Mouse (Mus musculus) forebrain, embryonic 16.5 days (tissue): ENCODE measurements at regions not wholly inside any gene's neighbourhood (a gene's known extent, or its start where the extent isn't known, plus 50 kb on each side); places are given as distances from the start of the nearest gene placed in this dataset.

Source experiments
- ATAC-seq: fragments of 200-750 bp; cut with Nextera tagmentation; 2 replicates; pipeline ENCODE4 v1.8.0; 2017; ENCODE audit warnings: mild to moderate bottlenecking, moderate library complexity
- H3K27ac ChIP-seq: fragments of 300-500 bp; sonication (generic); 2 replicates; pipeline ENCODE4 v1.5.1; 2014; ENCODE audit warnings: low read length, control low read depth
- H3K27me3 ChIP-seq: fragments of 300-500 bp; sonication (generic); replicated peaks from 2 replicates; pipeline ENCODE4 v1.6.1; 2014; ENCODE audit warnings: low read length; ENCODE audit not compliant: control insufficient read depth, insufficient read depth
- H3K36me3 ChIP-seq: fragments of 300-500 bp; sonication (generic); 2 replicates; pipeline ENCODE4 v1.6.1; 2014; ENCODE audit not compliant: control insufficient read depth, insufficient read depth
- H3K4me1 ChIP-seq: fragments of 300-500 bp; sonication (generic); replicated peaks from 2 replicates; pipeline ENCODE4 v1.6.1; 2014; ENCODE audit warnings: low read length; ENCODE audit not compliant: control insufficient read depth, insufficient read depth
- H3K4me2 ChIP-seq: fragments of 300-500 bp; sonication (generic); 2 replicates; pipeline ENCODE4 v1.6.1; 2014; ENCODE audit warnings: mild to moderate bottlenecking, low read length, control low read depth
- H3K4me3 ChIP-seq: fragments of 300-500 bp; sonication (generic); replicated peaks from 2 replicates; pipeline ENCODE4 v1.5.1; 2014; ENCODE audit warnings: mild to moderate bottlenecking, low read length, control low read depth
- H3K9ac ChIP-seq: fragments of 300-500 bp; sonication (generic); replicated peaks from 2 replicates; pipeline ENCODE4 v1.6.1; 2014; ENCODE audit warnings: low read depth, low read length, control low read depth
- H3K9me3 ChIP-seq: fragments of 300-500 bp; sonication (generic); 2 replicates; pipeline ENCODE4 v1.6.1; 2016; ENCODE audit warnings: low read length; ENCODE audit not compliant: control insufficient read depth
- WGBS: fragments of 180-500 bp; shearing (Covaris S2); extraction: QIAGEN DNeasy Blood & Tissue Kit; methylation state at CpG from one replicate; pipeline ENCODE4 v1.1.7; 2014; 5-methylcytosine and 5-hydroxymethylcytosine counted together

DNA sequence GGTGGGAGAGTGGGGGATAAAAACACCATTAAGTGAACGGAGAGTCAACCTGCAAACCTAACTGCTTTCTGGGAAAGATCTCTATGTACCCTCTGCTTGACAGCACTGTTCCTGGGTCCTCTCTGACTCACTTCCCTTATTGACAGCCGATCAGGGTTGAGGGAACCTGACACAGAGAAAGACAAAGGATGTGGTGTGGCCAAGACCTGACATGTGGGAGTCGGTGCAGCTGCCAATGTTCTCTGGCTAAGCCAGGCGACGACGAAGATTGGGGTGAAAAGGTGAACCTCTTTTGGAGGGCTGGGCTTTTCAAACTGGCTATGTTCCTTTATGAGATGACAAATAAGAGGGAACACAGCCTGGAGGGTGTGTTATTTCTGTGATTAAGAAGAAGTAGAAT lies 318.6 kb upstream of the Usp25 start:
- ATAC-seq = no peak
- Histone ChIP-seq H3K4me1 (no peaks in the 10 kb centered on the region), H3K4me3 (no peak overlapping the region), H3K36me3 (no peaks in the 10 kb centered on the region), H3K4me2 (no peak overlapping the region), H3K27ac (no peak overlapping the region), H3K9ac (no peak overlapping the region), H3K27me3 (no peaks in the 10 kb centered on the region), H3K9me3 (no peaks in the 10 kb centered on the region)
- 50% methylated on average over 6 of the region's 6 CpGs for WGBS

DNA sequence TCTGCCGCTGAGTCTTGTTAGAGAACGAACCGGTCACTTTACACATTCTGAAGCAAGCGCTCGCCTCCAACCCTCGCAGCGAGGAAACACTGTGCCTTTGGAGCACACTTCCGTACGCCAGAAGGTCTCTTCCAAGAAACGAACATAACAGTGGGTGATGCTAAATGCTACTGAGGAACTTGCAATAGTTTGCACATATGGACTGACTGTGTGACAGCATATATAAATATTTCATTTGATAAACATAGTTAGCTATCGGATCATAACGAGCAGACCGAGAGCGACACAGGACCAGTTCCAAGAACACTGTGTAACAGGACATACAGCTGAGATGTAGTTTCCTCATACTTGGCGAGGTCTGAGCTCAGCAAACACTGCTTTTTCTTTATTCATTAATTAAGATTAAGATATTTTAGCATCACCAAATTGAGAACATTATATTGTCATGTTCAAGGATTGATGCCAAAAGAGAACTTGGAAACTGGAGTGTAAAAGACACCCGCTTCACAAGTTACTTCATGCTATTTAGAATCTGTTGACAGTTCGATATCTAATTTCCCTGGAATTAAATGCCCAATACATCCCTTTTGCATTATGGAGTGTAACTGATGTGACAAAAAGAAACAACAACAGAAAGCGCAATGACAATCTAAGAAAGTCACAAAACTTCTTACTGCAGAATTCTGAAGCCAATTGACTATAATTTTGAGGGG lies 314.3 kb upstream of the Nrip1 start:
- 64% methylated on average over 18 of the region's 18 CpGs for WGBS
- Histone ChIP-seq H3K36me3 (no peaks in the 10 kb centered on the region), H3K27me3 (no peaks in the 10 kb centered on the region), H3K4me2 (no peak overlapping the region), H3K9me3 (no peaks in the 10 kb centered on the region), H3K9ac (no peak overlapping the region), H3K4me1 (peaks cover 3% of the 10 kb centered on the region; the same call in 1 of the 2 replicates), H3K4me3 (no peak overlapping the region), H3K27ac (no peak overlapping the region)
- peak; percentile 85 for ATAC-seq

DNA sequence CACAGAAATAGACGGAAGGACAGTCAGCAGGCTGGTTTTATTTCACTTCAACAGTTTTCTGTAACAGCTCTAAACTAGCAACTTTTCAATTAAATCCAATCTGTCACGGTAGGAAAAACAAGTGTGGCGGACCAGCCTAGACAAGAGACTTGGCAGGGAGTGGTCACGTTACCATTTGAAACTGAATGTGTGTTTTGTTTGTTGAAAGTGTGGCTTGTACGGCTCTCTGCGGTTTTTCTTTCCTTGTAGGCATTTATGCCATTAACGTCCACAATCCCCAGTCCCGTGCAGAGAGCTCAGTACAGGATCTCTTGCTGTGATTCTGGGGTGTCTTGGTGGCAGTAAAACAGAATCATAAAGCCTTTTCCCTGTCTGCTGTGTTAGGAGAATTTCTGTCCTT lies 311.9 kb upstream of the Nrip1 start:
- H3K4me3 ChIP-seq = no peak overlapping the region
- H3K36me3 ChIP-seq = no peaks in the 10 kb centered on the region
- H3K4me1 ChIP-seq = peaks cover 3% of the 10 kb centered on the region; the same call in 1 of the 2 replicates
- no peak overlapping the region for H3K27ac ChIP-seq
- no peaks in the 10 kb centered on the region for H3K27me3 ChIP-seq
- H3K4me2 ChIP-seq = 0 out of 2 replicates have a peak overlapping the region, but pooled peaks have one; percentile 15
- no peak overlapping the region for H3K9ac ChIP-seq
- ATAC-seq = peak; percentile 67
- 18% methylated on average over 8 of the region's 8 CpGs for WGBS
- H3K9me3 ChIP-seq = no peaks in the 10 kb centered on the region

DNA sequence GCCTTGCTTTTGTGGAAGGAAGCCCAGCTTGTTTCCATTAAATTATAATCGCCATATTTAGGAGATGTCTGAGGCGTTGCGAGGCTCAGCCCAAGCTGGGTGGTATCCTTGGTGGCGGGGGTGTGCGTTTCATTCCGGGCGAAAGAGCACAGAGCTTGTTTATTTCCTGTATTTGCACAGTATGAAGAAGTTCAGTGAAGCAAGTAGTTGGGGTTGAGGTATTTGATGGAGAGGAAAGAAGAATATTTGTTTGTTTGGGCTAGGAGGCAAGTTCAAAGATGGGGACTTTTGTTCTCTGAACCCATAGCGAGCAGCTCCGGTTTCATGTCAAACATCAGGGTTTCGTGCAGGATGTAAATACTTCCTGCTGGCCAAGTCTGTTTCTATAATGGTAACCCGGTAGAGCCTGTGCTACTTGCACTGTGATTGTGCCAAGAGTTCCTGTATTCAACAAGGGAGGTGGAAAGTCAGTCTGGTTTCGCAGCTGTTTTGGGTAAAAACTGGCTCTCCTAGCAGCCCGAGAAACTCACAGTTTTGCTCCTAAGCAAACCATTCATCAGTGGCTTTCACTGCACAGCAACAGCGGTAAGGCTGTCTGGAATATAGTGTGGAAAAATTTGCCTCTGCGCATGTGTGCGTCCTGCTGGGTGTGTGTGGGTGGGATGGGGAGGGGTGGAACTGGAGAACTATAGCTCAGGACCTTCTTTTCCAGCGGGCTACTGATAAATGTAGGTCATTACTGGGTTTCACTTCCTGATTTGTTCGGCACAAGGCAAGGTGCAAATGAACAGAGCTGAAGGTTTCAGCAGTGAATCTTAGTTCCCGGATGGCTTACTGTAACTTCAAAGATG lies 306.7 kb upstream of the Nrip1 start:
- H3K27ac ChIP-seq = 0 out of 2 replicates have a peak overlapping the region, but pooled peaks have one; percentile 15
- no peaks in the 10 kb centered on the region for H3K4me1 ChIP-seq
- H3K9me3 ChIP-seq = no peaks in the 10 kb centered on the region
- H3K4me3 ChIP-seq = no peak overlapping the region
- no peak overlapping the region for H3K4me2 ChIP-seq
- no peaks in the 10 kb centered on the region for H3K27me3 ChIP-seq
- WGBS = 77% methylated on average over 19 of the region's 19 CpGs
- ATAC-seq = no peak
- H3K36me3 ChIP-seq = no peaks in the 10 kb centered on the region
- no peak overlapping the region for H3K9ac ChIP-seq

DNA sequence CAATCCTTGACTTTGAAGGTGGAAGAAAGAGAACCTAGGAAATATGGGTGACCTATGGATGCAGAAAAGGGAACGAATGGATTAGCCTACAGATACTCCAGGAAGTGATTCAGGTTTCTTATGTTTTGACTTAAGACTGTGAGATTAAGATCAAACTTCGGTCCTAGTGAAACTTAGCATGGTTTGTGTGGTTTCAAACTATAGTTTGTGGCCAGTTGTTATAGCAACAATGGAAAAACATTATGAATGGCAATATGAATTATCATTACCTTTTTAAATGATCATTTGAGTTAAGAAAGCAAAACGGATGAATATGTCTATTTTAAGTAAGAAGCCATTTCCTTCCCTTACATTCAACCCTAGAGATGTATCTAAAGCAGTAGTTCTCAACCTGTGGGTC lies 305.3 kb upstream of the Nrip1 start:
- no peak overlapping the region for H3K4me3 ChIP-seq
- H3K27ac ChIP-seq = no peak overlapping the region
- H3K4me2 ChIP-seq = no peak overlapping the region
- H3K27me3 ChIP-seq = no peaks in the 10 kb centered on the region
- H3K4me1 ChIP-seq = no peaks in the 10 kb centered on the region
- H3K9me3 ChIP-seq = no peaks in the 10 kb centered on the region
- H3K9ac ChIP-seq = no peak overlapping the region
- H3K36me3 ChIP-seq = no peaks in the 10 kb centered on the region
- WGBS = 85% methylated on average over 3 of the region's 3 CpGs
- no peak for ATAC-seq

DNA sequence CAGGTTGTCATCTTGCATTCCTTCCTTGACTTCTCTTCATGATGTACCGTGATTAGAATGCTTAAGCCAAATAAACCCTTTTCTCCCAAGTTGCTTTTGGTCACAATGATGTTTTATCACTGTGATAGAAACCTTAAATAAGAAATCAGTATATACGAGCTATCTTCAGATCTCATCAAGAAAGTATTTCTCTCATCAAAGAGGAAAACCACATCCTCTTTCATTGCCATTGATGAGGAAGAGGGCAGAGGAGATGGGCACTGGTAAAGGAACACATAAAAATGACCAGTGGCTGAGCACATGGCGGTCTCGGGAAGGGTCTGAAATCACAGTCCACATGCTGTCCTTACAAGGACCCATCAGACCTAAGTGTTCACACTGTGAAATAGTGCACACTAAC lies 296.2 kb upstream of the Nrip1 start:
- Histone ChIP-seq H3K9me3 (no peaks in the 10 kb centered on the region), H3K27me3 (no peaks in the 10 kb centered on the region), H3K9ac (no peak overlapping the region), H3K27ac (no peak overlapping the region), H3K4me2 (no peak overlapping the region), H3K36me3 (no peaks in the 10 kb centered on the region), H3K4me1 (no peaks in the 10 kb centered on the region), H3K4me3 (no peak overlapping the region)
- WGBS = 92% methylated on average over 4 of the region's 4 CpGs
- ATAC-seq = no peak

DNA sequence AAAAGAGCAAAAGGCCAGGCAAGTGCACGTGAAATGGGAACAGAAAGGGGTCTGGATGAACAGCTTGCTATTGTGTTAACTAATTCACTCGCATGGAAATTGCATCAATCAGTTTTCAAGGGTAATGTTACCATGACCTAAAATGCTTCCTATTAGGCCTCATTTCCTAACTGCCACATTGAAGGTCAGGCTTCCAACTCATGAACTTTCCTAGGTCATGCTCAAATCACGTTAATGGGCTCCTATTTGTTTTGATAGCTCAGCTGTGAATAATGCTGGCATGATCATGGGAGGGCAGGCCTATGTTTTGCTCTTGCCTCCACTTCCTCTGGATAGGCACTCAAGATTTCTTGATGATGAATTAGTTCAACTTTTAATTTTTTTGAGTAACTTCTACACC lies 293.4 kb upstream of the Nrip1 start:
- H3K36me3 ChIP-seq = no peaks in the 10 kb centered on the region
- H3K4me2 ChIP-seq = no peak overlapping the region
- no peak for ATAC-seq
- H3K9me3 ChIP-seq = no peaks in the 10 kb centered on the region
- H3K9ac ChIP-seq = no peak overlapping the region
- no peak overlapping the region for H3K4me3 ChIP-seq
- WGBS = 55% methylated on average over 3 of the region's 3 CpGs
- no peaks in the 10 kb centered on the region for H3K27me3 ChIP-seq
- no peaks in the 10 kb centered on the region for H3K4me1 ChIP-seq
- no peak overlapping the region for H3K27ac ChIP-seq

DNA sequence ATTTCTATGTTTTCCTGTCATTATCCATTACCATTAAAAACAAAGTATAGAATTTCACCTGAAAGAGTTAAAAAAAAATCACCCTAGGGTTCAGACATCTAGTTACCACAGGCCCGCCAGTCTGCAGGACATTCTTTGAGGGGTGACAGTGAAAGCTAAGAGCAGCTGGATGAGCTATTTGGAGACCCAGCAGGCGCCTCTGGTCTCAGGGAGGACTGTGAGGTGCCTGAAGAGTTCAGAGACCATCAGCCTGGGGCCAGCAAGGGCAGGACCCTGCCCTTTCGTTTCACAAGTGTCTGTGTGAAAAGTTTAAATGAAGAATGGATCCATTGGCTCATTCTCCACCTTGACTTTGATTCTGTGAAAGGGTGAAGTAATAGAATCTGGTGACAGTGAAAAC lies 281.5 kb upstream of the Nrip1 start:
- H3K27me3 ChIP-seq = no peaks in the 10 kb centered on the region
- H3K36me3 ChIP-seq = no peaks in the 10 kb centered on the region
- H3K27ac ChIP-seq = no peak overlapping the region
- ATAC-seq = no peak
- no peak overlapping the region for H3K4me2 ChIP-seq
- H3K9ac ChIP-seq = no peak overlapping the region
- H3K4me3 ChIP-seq = no peak overlapping the region
- WGBS = 33% methylated on average over 3 of the region's 3 CpGs
- no peaks in the 10 kb centered on the region for H3K4me1 ChIP-seq
- no peaks in the 10 kb centered on the region for H3K9me3 ChIP-seq

DNA sequence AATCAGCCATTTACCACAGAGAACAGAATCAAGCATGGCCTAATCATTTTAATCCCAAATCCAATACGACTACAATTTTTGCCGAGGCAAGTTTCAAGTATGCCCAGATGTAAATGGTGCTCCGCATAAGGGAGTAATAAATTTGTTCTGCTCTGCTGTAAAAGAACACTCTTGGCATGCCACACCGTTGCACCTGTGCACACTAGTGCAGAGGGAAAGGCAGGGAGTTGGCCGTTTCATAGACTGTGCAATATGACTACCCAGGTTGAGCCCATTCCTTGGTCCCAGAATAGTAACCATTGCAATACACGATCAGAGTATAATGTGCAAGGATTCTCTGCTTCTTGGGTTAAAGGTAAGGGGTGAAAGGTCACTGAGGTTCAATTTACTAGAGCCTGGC lies 270.7 kb upstream of the Nrip1 start:
- no peaks in the 10 kb centered on the region for H3K4me1 ChIP-seq
- H3K4me3 ChIP-seq = no peak overlapping the region
- no peaks in the 10 kb centered on the region for H3K36me3 ChIP-seq
- no peak overlapping the region for H3K9ac ChIP-seq
- H3K9me3 ChIP-seq = no peaks in the 10 kb centered on the region
- WGBS = 92% methylated on average over 6 of the region's 6 CpGs
- H3K27ac ChIP-seq = no peak overlapping the region
- no peak overlapping the region for H3K4me2 ChIP-seq
- ATAC-seq = no peak
- no peaks in the 10 kb centered on the region for H3K27me3 ChIP-seq
